Mouse (Mus musculus): ENCODE results near the gene Asic2.

DNA sequence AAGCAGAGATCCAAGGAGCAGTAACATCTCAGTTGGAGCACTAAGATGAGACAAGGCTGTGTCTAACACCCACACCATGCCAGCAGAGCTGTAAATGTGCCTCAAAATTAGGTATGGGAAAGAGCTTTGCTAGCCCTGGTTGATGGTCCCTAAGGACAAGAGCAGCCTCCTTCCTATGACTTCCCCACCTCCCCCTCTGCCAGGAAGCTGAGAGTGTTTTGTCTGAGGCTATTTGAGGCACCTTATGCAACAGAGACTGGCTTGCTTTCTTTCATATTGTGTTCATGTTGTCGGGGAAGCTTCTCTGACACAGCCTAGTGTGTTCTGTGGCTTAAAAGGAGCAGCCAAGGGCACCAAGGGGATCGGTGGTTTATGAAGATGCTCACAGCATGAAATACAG is 174.7 kb downstream of the Asic2 start:
- TF ChIP-seq CTCF (IDR thresholded peaks at IDR 0.05; ENCODE audit: control insufficient read depth, insufficient read depth, low read length) (no peak), POLR2A (IDR thresholded peaks at IDR 0.05; ENCODE audit: borderline replicate concordance, control insufficient read depth, low read depth, low read length) (no peak)
